Mouse (Mus musculus) adrenal gland, postnatal 10 days (tissue): ENCODE measurements around the gene Gm20671. TPM values are rescaled to one million over a fixed set of nuclear protein-coding genes. Genes with fewer than 3 reads are reported as not detected.

ENCODE experiments used
- total RNA-seq, 2 experiments: library from RNA; stranded (reverse); gene quantifications; 2 replicates each; pipeline ENCODE4 v1.2.3; 2021

Gene Gm20671
- total RNA-seq, 2 experiments from 2014 or later: not detected

Other genes starting within 250 kb of the Gm20671 start
- 10 to 100 TPM; 43.1 to 44.3 TPM for gene Yes1, start 215.9 kb downstream of the Gm20671 start, total RNA-seq
- 10 to 100 TPM; 53.2 to 62.4 TPM for gene Pisd, start 41.5 kb downstream of the Gm20671 start, total RNA-seq
- 10 to 100 TPM; 21.4 to 25.0 TPM for gene Prr14l, start 27.1 kb upstream of the Gm20671 start, total RNA-seq
- 10 to 100 TPM; 30.1 to 38.4 TPM for gene Depdc5, start 36.6 kb upstream of the Gm20671 start, total RNA-seq
- 100 to 1,000 TPM; 137 to 144 TPM for gene Ywhah, start 191.7 kb upstream of the Gm20671 start, total RNA-seq